Mouse (Mus musculus): Measurements from ENCODE around the gene Rbm47.

GRCm38 (mm10) chr5:66067219-66067618 lies 105.7 kb downstream of the Rbm47 start:
- TF ChIP-seq CTCF (IDR thresholded peaks at IDR 0.05) = no peak
- no peak for TF ChIP-seq EP300 (IDR thresholded peaks at IDR 0.05)

Measured in lung, postnatal 0 days (tissue).